22 mouse cellular contexts compared by ENCODE assay signal in genomic region chr5:23421440-23421839, GRCm38 (mm10). TPM values are rescaled to one million over a fixed set of nuclear protein-coding genes. Genes with fewer than 3 reads are reported as not detected.
DNase-seq lines count a peak whose midpoint lies in the region; ATAC-seq and TF ChIP-seq lines count a peak whose summit lies in the region.
"Had no signal": no experiment of that assay in that cellular context is flagged by ENCODE, and none has a peak within 500 bp of the region (broad histone marks: within the 10 kb centered on the region; RNA-seq: fewer than 3 reads in every experiment).

No protein-coding gene starts in this region.

- H3K9ac ChIP-seq in intestine, embryonic 14.5 days (ENCODE audit: low read length): no peak overlapping the region
- no peak overlapping the region for H3K9ac ChIP-seq in intestine, embryonic 16.5 days (ENCODE audit: low read depth, low read length)
- no peak overlapping the region for H3K9ac ChIP-seq in CH12.LX (ENCODE audit: insufficient read depth, low read depth)

- no peak for TF ChIP-seq EP300 in CH12.LX (IDR thresholded peaks at IDR 0.05; ENCODE audit: low read length)

- no peak for ATAC-seq in intestine, embryonic 14.5 days (replicated peaks; ENCODE audit: low FRiP score, low TSS enrichment, low read depth)
- ATAC-seq in intestine, embryonic 16.5 days: no peak
- ATAC-seq: activated CD4-positive, CD25-positive, alpha-beta regulatory T cell, adult 4 months; CD4-positive, CD25-positive, alpha-beta regulatory T cell, adult 4 months; Patski had no signal

- no peak for TF ChIP-seq RAD21 in CH12.LX (IDR thresholded peaks at IDR 0.05; ENCODE audit: low read depth, low read length)

- TF ChIP-seq POLR2A in CH12.LX (IDR thresholded peaks at IDR 0.05; ENCODE audit: low read depth, low read length): no peak

- H3K9me3 ChIP-seq in intestine, embryonic 14.5 days (ENCODE audit: control insufficient read depth, low read length): no peaks in the 10 kb centered on the region
- H3K9me3 ChIP-seq in intestine, embryonic 16.5 days (ENCODE audit: control insufficient read depth, low read length): no peaks in the 10 kb centered on the region
- no peaks in the 10 kb centered on the region for H3K9me3 ChIP-seq in CH12.LX (replicated peaks; ENCODE audit: low read length)
- H3K9me3 ChIP-seq: G1E had no signal

- in situ Hi-C loops in CH12.LX (cut with MboI; ENCODE audit: low pct_ligation_motif_present, low pct_unique_long_range_greater_than_20kb, low sequenced_read_pairs): loop anchor here (25.0 kb wide), 1 partner anchor 641 kb away; no protein-coding TSS in a partner anchor

- WGBS in intestine, embryonic 14.5 days: 95% methylated on average over 2 of the region's 2 CpGs
- WGBS in intestine, embryonic 16.5 days: 87% methylated on average over 2 of the region's 2 CpGs

- peak overlapping the region; percentile 42 for H3K4me3 ChIP-seq in gastrocnemius, adult 2 months
- no peak overlapping the region for H3K4me3 ChIP-seq in intestine, embryonic 14.5 days (ENCODE audit: low read depth, low read length)
- no peak overlapping the region for H3K4me3 ChIP-seq in intestine, embryonic 16.5 days (ENCODE audit: low read length)
- H3K4me3 ChIP-seq in CH12.LX (replicated peaks in 1 of 3; ENCODE audit: low read depth in 2 of 3, low read length in 2 of 3, poor library complexity in 1 of 3): no peak overlapping the region

- intact Hi-C loops in gastrocnemius, adult 2 months (cut with DNase I): no loop called here
- intact Hi-C loops in heart, postnatal 10 days (cut with DNase I): no loop called here

- peak overlapping the region; percentile 97 for H3K27ac ChIP-seq in gastrocnemius, adult 2 months
- no peak overlapping the region for H3K27ac ChIP-seq in intestine, embryonic 14.5 days (ENCODE audit: low read depth)
- H3K27ac ChIP-seq in intestine, embryonic 16.5 days (ENCODE audit: low read length): no peak overlapping the region
- H3K27ac ChIP-seq in CH12.LX (ENCODE audit: insufficient read depth, low read depth): no peak overlapping the region

- no peak for DNase-seq in gastrocnemius, adult 2 months
- no peak for DNase-seq in gastrocnemius, adult 8-10 months (ENCODE audit: low spot score in 2 of 2)
- peak; percentile 55 for DNase-seq in heart, adult 11 months
- no peak for DNase-seq in heart, postnatal 10 days
- DNase-seq in intestine, embryonic 14.5 days (ENCODE audit: low spot score): peak; percentile 23
- DNase-seq in CH12.LX (ENCODE audit: extremely low read depth): no peak
- DNase-seq in urinary bladder, adult 2 months (ENCODE audit: low spot score): no peak
- DNase-seq: adrenal gland, adult 2 months; adrenal gland, adult 8-10 months; adrenal gland, postnatal 10 days; adrenal gland, postnatal 14 days; adrenal gland, postnatal 25 days; adrenal gland, postnatal 36 days; B cell, adult 2 months; cerebellum, adult 11 months; cerebellum, adult 11-12 months; cerebellum, adult 18-20 months had no signal

- H3K27me3 ChIP-seq in intestine, embryonic 14.5 days (replicated peaks; ENCODE audit: control insufficient read depth, insufficient read depth, low read length): no peaks in the 10 kb centered on the region
- H3K27me3 ChIP-seq in intestine, embryonic 16.5 days (replicated peaks; ENCODE audit: control insufficient read depth, insufficient read depth, low read length): no peaks in the 10 kb centered on the region
- H3K27me3 ChIP-seq in CH12.LX (replicated peaks): no peaks in the 10 kb centered on the region
- H3K27me3 ChIP-seq: Patski had no signal

- no peak for TF ChIP-seq CTCF in gastrocnemius, adult 2 months (IDR thresholded peaks at IDR 0.05)
- no peak for TF ChIP-seq CTCF in CH12.LX (conservative IDR thresholded peaks at IDR 0.05 in 1 of 2, IDR thresholded peaks at IDR 0.05 in 1 of 2; ENCODE audit: low read depth in 2 of 2, low read length in 2 of 2)

- peaks cover 47% of the 10 kb centered on the region for H3K36me3 ChIP-seq in intestine, embryonic 14.5 days (ENCODE audit: control insufficient read depth, insufficient read depth, low read length)
- H3K36me3 ChIP-seq in intestine, embryonic 16.5 days (ENCODE audit: control insufficient read depth, insufficient read depth, low read length): 0 out of 2 replicates have a peak, but pooled peaks cover 4% of the 10 kb centered on the region
- H3K36me3 ChIP-seq in CH12.LX (replicated peaks in 1 of 2; ENCODE audit: control insufficient read depth in 1 of 2, insufficient read depth in 1 of 2, low read length in 1 of 2): peaks cover 24 to 39% of the 10 kb centered on the region in 2 experiments

- no peak overlapping the region for H3K4me2 ChIP-seq in intestine, embryonic 14.5 days (ENCODE audit: low read length)
- no peak overlapping the region for H3K4me2 ChIP-seq in intestine, embryonic 16.5 days (ENCODE audit: low read depth, low read length)
- H3K4me2 ChIP-seq in CH12.LX (ENCODE audit: insufficient read depth, low read depth, poor library complexity, severe bottlenecking): no peak overlapping the region

- H3K79me2 ChIP-seq in CH12.LX (replicated peaks; ENCODE audit: control insufficient read depth, extremely low read depth, insufficient read depth, poor library complexity, severe bottlenecking): peaks cover 84% of the 10 kb centered on the region

- dilution Hi-C loops in CH12.LX (cut with MboI; ENCODE audit: extremely low pct_ligation_motif_present, extremely low pct_unique_long_range_greater_than_20kb, low sequenced_read_pairs): no loop called here

- peaks cover 29% of the 10 kb centered on the region for H3K4me1 ChIP-seq in intestine, embryonic 14.5 days (replicated peaks; ENCODE audit: control insufficient read depth, insufficient read depth, low read length)
- peaks cover 24% of the 10 kb centered on the region for H3K4me1 ChIP-seq in intestine, embryonic 16.5 days (ENCODE audit: control insufficient read depth, insufficient read depth, low read length)
- peaks cover 9 to 64% of the 10 kb centered on the region in 2 experiments for H3K4me1 ChIP-seq in CH12.LX (ENCODE audit: control insufficient read depth in 1 of 2, insufficient read depth in 2 of 2)

TF ChIP-seq in CH12.LX, 34 proteins besides CTCF, POLR2A, EP300 and RAD21:
- TF ChIP-seq JUN (IDR thresholded peaks at IDR 0.05; ENCODE audit: insufficient read depth, low read depth, low read length): no peak
- TF ChIP-seq POLR2AphosphoS2 (IDR thresholded peaks at IDR 0.05; ENCODE audit: low read depth, low read length): peak; percentile 57; the same call in 1 of the 2 replicates
- TF ChIP-seq USF2 (conservative IDR thresholded peaks at IDR 0.05; ENCODE audit: low read depth, low read length): no peak
- TF ChIP-seq ELF1 (IDR thresholded peaks at IDR 0.05; ENCODE audit: low read depth, low read length): no peak
- no peak for TF ChIP-seq MYC (IDR thresholded peaks at IDR 0.05; ENCODE audit: low read depth, low read length)
- no peak for TF ChIP-seq PAX5 (IDR thresholded peaks at IDR 0.05; ENCODE audit: low read length)
- TF ChIP-seq JUND (conservative IDR thresholded peaks at IDR 0.05; ENCODE audit: low read depth, low read length): no peak
- TF ChIP-seq ZMIZ1 (IDR thresholded peaks at IDR 0.05; ENCODE audit: low read depth, low read length): 0 out of 2 replicates have a peak, but pooled peaks have one; percentile 51
- no peak for TF ChIP-seq MEF2A (IDR thresholded peaks at IDR 0.05; ENCODE audit: borderline replicate concordance, low read depth, low read length)
- no peak for TF ChIP-seq ZC3H11A (IDR thresholded peaks at IDR 0.05; ENCODE audit: low read depth, low read length)
- no peak for TF ChIP-seq MAFK (IDR thresholded peaks at IDR 0.05; ENCODE audit: insufficient replicate concordance, low read length)
- no peak for TF ChIP-seq IRF4 (IDR thresholded peaks at IDR 0.05; ENCODE audit: low read depth, low read length)
- TF ChIP-seq RCOR1 (conservative IDR thresholded peaks at IDR 0.05; ENCODE audit: low read depth, low read length): no peak
- no peak for TF ChIP-seq BHLHE40 (IDR thresholded peaks at IDR 0.05; ENCODE audit: low read depth, low read length)
- TF ChIP-seq GABPA (IDR thresholded peaks at IDR 0.05; ENCODE audit: insufficient replicate concordance, low read depth, low read length): no peak

RNA-seq across cellular contexts. Expression of gene Kmt2e, which starts 12.8 kb away (rescaled TPM):
- total RNA-seq in gastrocnemius, adult 2 months (2021): 10 to 100 TPM; 26.4 to 28.4 TPM
- 10 to 100 TPM; 23.9 to 33.7 (median 28.2) TPM for total RNA-seq in gastrocnemius, adult 8-10 months (2022)
- 10 to 100 TPM; 57.9 to 66.5 TPM for total RNA-seq in heart, postnatal 10 days (2021)
- 80.7 and 85.5 TPM in 2 replicates for polyA plus RNA-seq in intestine, embryonic 14.5 days (2014; fragmentation: Nextera tagmentation; extraction: Ambion mirVana)
- 74.6 and 83.1 TPM in 2 replicates for polyA plus RNA-seq in intestine, embryonic 16.5 days (2015; fragmentation: Nextera tagmentation; extraction: Ambion mirVana)
- 21.2 and 21.3 TPM in 2 replicates for total RNA-seq in CH12.LX (2012; rRNA removed)
- 7.2 and 10.2 TPM in 2 replicates for total RNA-seq in CH12.LX (2014; rRNA removed)
- 24.6 and 29.7 TPM in 2 replicates for polyA plus RNA-seq in CH12.LX (2012; ENCODE audit: insufficient read length, low read depth)
- 18.0 and 36.2 TPM in 2 replicates for polyA plus RNA-seq in urinary bladder, adult 2 months (2012; rRNA removed)

Comparison
In these comparisons a context has a peak if more than half of its experiments do, and no peak if none do; other contexts are left out.
1. DNase-seq: peak in heart, adult 11 months (single experiment) and intestine, embryonic 14.5 days (single experiment); none in gastrocnemius, adult 2 months (single experiment), gastrocnemius, adult 8-10 months (0 of 2), heart, postnatal 10 days (0 of 2), CH12.LX (single experiment) and urinary bladder, adult 2 months (single experiment).